Mouse (Mus musculus): ENCODE data around the gene Fut8. TPM values are rescaled to one million over a fixed set of nuclear protein-coding genes. Genes with fewer than 3 reads are reported as not detected.
"Not testable (repeated sequence)": the region's sequence is repeated elsewhere in the genome, so short reads cannot be mapped to it uniquely, and the experiment has no call there.

Fut8 gene
- total RNA-seq, 2 experiments from 2014 or later = 72.0 to 74.4 TPM

DNA sequence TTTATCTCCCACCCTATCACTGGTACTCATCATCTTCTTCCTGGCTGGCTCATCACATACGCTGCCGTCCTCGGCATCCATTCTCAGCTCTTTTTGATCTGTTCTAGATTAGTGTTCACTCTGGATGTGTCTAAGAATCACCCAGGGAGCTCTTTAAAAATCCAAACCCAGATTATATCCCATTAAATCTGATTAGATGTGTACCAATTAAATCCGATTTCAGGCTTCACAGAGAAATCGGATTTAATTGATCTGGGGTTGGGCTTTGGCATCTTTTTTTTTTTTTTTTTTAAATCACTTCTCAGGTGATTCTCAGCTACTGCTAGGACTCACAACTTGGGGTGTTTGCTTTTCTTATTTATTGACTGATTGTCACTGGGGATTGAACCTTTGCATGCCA is 17.3 kb upstream of the Fut8 start:
- DNase-seq (ENCODE audit: low spot score in 2 of 2) = no peak

DNA sequence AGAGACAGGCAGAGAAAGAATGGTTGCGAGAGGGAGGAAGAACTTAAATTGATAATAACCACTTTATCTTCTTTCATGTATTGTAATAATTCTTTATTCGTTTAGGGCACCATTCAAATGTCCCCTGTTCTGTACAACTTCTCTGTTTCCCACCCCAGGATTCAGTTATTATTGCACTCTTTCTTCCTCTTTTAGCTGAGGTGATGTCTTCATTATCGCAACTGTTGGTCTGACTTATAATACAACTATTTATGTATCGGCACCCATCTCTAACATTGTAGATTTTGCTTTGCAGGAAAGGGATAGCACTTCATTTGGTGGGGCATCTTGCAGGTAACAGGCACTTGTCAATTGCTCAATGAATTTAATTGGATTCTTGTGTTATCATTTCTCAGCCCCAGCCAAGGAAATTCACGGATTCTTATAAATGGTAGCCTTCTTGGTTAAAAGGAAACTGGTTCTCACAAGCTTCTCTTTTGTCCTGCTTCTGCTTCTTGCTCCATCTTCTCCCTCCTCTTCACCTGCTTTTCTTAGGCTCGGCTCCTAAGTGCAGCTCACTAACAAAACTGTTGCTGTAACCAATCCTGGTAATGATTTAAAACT is 15.6 kb upstream of the Fut8 start:
- DNase-seq (ENCODE audit: low spot score in 2 of 2) = no peak

DNA sequence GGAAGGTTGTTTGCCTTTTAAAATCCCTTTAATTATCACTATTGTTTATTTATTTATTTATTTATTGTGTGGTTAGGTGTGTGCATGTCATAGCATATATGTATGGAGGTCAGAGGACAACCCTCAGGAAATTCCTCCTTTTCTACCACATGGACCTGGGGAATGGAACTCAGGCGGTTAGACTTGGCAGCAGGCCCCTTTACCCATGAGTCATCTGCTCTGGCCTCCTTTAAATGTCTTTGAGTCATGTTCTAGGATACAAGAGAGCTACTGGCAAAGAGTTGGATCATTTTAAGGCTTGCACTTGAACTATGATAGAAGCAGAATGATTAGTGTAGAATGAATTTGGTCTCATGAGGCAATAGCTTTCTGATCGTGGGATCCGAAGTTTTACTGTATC is 14.3 kb upstream of the Fut8 start:
- DNase-seq (ENCODE audit: low spot score in 2 of 2) = no peak

DNA sequence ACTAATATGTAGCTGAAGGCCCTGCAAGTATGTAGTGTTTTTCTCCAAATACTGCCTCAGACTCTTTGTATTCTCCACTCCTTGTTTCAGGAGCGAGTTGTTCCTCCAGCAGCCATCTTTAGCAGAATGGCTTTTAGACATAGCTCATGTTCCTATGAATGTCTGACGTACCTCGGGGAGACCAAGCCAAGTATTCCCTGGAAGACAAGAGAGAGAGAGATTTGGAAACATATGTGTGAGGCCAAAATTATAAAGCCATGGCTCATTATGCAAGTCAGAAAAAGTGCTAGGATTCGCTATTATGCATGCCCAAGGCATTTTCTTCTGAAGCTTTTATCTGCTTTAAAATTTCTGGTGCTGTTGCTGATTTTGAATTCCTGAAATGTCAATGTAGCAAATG is 13.8 kb upstream of the Fut8 start:
- no peak for DNase-seq (ENCODE audit: low spot score in 2 of 2)

DNA sequence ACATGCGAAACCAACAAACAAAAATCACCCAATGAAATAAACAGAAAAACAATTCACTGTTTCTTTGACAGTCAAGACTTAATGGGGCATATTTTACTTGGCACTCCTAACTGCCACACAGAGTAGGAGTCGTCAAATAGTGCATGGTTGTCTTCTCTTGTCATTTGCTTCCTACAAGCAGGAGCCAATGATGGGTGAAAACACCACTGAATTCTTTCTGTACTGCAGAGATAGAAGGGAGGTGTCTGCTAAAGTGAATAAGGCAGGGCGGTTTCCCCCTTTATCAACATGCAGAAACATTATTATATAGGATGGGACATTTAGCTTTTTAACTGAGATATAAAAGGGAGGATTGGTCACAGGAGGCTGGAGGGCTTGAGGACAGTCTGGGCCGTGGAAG is 13.0 kb upstream of the Fut8 start:
- DNase-seq (ENCODE audit: low spot score in 2 of 2) = no peak

DNA sequence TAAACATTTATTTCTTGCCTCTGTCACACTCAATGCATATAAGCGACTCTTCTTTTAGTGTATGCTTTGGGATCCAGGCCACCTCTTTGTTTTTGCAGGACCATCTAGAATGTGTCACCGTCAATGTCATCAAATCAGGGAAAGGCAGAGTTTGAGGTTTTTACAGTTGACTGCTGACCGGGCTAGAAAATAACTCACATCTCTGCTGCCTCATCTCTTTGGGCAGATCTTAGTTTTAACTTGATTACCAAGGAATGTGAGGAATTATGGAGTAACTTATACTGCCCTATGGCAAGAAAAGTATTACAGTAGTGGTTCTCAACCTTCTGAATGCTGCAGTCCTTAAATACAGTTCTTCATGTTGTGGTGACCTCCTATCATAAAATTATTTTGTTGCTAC is 12.2 kb upstream of the Fut8 start:
- DNase-seq (ENCODE audit: low spot score in 2 of 2) = no peak

DNA sequence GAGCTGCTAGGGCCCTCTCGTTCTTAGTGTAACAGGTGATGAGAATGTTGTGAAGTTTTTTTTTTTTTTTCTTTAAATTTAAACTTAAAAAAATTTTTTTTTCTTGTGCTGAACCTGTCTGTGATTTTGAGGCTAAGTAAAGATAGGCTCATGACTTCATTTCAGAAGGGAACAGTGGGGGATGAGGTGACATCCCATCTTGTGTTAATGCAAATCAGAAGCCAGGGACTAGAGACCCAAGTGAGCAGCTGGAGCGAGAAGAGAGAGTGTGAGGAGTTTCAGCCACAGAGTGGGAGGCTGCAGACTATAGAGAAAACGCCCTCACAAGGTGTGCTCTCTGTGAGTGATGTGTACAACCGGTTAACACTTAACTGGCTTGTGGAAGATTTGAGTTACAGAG is 2.0 kb upstream of the Fut8 start:
- DNase-seq (ENCODE audit: low spot score in 2 of 2) = no peak

DNA sequence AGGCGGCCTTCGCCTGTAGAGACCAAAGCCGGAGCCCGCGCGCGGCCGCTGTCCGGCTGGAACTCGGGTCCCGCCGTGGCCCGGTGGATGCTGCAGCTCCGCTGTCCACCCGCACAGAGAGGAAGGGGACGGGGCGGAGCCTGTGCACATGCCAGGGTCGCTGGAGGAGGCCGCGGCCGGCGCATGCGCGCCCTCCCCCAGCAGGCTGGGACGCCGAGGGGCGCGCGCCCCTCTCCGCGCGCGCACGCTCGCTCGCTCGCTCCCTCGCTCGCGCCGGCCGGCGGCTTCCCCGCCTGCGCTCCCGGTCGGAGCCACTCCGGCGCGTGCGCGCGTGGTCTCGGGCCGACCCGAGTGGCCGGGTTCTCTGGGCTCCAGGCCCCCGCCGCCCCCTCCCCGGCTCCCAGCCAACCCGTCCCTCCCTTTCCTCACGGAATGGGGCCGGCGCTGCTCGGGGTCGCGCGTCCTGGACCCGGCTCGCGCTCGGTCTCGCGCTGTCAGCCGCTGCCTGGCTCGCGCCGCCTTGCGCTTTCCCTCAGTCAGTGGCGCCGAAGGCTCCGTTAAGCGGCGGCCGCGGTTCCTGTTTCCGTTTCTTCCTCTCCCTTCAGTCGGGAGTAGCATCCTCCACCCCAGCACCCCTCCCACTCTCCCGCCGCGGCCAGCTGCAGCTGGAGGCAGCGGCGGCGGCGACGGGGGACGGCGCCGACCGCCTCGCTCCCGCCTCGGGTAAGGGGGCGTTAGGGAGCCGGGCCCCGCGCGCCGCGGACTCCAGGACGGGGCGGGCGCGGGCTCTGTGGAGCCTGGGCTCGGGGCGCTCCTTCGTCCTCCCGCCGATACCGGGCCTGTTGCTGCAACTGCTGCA is 835 bp downstream of the Fut8 start:
- peak; percentile 87 to 94 for DNase-seq (ENCODE audit: low spot score in 2 of 2)

DNA sequence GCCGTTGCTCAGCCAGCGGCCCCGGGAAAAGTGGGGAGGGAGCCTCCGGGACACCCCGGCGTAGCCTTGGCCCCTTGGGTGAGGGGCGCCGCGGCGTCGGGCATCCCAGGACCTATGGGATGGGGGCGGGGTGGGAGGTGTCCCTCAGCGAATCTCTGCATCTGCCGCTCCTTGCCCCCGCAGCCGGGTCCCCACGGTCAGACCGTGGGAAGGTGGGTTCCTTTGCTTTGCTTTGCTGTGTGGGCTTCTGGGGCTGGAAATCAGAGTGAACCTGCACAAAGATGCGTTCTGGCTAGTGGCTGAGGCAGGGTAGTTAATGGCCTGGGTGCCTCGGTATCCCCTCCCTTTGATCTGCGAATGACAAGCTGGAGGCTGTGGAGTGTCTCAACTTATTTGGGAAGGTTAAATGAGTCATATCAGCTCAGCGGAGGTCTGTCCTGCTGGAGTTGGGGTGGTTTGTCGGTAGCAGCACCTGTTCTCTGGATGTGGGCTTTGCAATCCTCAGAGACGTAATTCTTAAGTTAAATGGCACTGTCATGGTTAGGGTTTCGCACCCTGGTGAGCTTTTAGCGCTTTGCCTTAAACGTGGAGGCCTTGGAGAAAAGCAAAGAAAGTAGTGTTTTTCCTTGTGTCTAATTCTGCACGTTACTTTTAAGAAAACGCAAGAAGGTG is 1.6 kb downstream of the Fut8 start:
- DNase-seq (ENCODE audit: low spot score in 2 of 2) = peak; percentile 25 to 44

DNA sequence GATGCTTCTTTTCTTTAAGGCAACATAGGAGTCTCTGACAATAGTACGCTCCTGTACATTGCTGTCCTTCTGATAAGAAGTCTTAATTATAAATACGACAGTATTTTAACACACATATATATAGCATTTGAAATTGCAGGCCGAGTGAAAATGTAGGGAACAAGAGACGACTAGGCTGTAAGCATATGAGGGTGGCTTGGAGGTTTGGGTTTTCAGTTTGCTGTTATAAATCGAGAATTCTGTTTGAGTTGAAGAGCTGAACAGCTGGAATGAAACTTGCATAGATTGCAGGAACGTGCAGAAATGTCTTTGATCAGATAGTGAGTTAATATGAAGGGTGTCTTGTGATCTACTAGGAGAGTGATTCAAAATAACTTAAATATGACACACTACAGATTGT is 2.4 kb downstream of the Fut8 start:
- no peak for DNase-seq (ENCODE audit: low spot score in 2 of 2)

DNA sequence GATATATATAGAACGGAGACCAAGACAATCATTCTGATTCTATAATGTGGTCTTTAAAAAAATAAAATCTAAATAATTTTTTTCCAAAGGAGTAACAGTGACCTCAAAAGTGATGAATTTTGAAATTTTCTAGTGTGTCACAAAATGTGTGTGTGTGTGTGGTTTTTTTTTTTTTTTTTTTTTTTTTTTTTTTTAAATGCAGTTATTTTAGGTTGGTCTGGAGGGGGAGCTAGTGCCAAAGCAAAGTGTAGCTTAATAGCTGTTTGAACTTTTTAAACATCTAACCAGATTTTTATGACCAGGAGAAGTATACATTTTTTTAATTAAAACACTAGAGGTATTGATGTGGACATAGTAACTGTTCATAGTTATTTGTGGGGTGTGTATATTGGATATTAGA is 2.9 kb downstream of the Fut8 start:
- DNase-seq (ENCODE audit: low spot score in 2 of 2) = no peak

DNA sequence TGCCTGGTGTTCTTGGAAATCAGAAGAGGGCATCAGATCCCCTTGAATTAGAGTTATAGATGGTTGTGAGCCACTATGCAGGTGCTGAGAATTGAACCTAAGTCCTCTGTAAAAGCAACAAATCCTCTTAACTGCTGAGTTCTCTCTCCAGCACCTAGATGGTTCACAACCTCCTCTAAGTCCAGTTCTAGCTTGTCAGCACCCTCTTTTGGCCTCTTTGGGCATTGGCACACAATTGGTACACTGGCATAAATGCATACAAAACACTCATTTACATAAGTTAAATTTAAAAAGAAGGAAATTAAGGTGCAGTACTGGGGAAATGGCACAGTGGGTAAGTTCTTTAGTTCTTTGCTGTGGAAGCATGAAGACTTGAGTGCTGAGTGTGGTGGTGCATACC is 24.7 kb downstream of the Fut8 start:
- no peak for DNase-seq (ENCODE audit: low spot score in 2 of 2)

DNA sequence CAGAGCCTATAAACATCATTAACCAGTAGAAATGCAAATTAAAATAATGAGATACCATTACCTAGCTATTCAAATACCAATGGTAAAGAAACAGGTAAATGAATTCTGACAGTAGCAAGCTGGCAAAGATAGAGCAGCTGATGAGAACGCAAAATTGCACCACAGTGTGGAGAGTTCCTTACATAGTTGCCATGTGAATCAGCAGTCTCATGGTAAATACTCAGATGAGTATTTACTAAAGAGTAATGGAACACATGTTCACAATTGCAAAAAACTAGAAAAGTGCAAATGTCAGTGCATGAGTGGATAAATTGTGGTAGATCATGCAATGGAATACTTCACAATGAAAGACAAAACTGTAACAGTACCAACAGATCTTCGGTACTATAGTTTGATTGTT is 25.9 kb downstream of the Fut8 start:
- no peak for DNase-seq (ENCODE audit: low spot score in 2 of 2)

DNA sequence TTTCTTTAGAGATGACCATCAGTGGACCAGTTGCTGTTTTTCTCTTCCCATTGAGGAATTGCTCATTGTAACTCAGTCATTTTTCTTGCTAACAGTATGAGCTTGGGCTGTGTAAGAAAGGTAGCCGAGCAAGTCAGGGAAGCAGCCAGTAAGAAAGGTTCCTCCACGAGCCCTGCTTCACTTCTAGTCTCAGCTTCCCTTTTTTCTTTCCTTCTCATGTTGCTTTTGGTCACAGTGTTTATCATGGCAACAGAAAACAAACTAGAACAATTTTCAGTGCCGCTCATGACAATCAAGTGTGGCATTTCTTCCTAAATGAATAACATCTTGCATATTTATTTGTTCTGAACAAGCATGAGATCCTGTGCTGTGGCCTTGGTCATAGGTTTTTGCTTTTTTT is 32.8 kb downstream of the Fut8 start:
- DNase-seq (ENCODE audit: low spot score in 2 of 2) = no peak

DNA sequence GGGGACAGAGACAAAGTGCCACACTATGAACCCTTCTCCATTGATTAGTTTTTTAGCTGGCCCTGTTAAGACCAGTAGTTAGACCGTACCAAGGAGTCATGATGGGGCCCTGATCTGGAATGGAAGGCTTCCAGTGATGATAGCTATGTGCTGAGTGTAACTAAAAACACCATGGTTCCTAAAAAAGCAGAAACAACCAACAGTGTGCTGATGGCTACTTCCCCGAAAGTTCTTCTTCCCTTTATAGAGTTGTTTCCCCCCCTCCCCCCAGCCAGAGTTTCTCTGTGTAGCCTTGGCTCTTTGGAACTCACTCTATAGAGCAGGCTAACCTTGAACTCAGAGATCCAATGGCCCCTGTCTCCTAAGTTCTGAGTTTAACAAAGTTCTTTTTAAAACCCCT is 50.6 kb downstream of the Fut8 start:
- no peak for DNase-seq (ENCODE audit: low spot score in 2 of 2)

DNA sequence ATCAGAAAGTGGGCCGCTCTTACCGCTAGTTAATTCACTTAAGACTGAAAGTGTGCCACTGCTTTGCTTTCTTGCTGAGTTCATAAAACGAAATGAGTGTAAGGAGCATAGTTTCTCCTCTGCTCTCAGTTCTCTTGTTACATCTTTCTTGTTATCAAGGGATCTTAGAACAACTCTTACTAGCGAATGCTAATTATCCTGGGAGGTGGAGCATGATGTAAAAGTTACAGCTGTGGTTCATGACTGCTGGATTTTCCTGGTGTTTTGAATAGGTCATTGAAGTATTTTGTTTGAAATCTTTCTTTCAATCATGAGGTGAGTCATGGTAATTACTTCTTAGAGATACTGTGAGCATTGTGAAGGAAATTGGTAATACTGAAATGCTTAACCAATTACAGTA is 53.1 kb downstream of the Fut8 start:
- no peak for DNase-seq (ENCODE audit: low spot score in 2 of 2)

DNA sequence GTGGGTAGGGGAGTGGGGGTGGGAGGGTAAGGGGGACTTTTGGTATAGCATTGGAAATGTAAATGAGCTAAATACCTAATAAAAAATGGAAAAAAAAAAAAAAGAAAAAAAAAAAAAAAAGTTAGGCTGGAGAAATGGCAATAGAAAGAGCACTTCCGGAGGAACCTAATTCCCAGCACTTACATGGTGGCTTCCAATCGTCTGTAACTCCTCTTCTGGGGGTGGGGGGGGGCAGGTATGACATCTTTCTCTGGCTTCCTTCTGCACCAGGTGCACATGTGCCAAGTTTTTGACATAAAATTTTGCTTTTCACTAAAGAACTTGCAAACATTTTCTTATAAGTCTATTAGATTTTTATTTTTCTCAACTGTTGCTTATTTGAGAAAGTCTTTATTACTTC is 53.9 kb downstream of the Fut8 start:
- DNase-seq (ENCODE audit: low spot score in 2 of 2) = not testable (repeated sequence)

DNA sequence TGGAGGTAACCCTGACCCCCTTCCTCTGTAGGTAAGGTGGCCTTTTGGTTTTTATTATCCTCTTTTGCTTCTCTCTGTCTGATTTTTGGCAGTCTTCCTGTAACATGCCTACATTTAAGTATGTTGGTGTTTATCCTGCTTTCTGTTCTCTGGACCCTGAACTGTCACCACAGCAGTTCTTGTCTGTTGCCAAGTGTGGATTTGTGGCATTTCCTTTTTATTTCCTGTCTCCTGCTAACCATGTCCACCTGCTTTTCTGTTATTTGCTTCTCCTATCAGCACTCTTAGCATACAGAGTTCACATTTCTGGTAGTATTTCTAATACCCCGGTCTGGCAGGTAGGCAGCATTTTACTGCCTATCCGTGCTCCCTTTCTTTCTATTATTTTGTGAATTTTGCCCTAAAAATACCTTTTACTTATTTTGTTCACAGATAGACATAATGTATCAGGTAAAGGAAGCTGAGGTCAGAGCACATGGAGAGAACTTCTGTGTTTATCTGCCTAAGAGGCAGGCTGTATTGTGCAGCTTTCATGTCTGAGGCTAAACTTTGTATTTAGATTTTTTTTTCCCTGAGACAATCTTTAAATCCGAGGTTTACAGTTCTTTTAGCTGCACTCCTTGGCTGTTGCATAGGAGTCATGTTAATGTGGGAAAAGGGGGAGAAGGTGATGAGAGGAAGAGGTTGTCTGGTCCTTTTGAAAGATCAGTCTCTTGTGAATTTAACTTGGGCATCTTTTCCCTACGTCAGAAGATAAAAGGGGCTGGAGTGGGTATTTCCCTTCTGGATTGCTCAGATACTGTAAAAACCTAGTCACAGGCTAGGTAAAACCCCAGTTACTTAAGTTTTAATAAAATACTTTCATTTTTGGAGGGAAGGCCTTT is 54.7 kb downstream of the Fut8 start:
- DNase-seq (ENCODE audit: low spot score in 2 of 2) = no peak

DNA sequence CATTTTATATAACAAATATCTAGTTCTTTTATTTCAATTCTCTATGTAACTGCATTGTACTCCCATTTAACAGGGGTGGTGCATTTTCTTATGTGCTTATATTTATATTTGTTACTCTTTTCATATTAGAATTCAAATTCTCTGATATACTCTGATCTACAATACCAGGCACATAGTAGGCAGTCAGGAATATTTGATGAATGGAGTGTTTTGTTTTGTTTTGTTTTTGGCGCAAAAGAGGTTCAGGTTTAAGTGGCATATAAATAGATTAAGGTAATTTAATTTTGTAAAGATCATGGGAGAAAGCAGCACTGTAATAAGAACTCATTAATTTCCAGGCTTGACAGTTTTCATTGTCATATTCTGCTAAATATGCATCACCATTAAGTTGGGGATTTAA is 58.2 kb downstream of the Fut8 start:
- DNase-seq (ENCODE audit: low spot score in 2 of 2) = no peak

DNA sequence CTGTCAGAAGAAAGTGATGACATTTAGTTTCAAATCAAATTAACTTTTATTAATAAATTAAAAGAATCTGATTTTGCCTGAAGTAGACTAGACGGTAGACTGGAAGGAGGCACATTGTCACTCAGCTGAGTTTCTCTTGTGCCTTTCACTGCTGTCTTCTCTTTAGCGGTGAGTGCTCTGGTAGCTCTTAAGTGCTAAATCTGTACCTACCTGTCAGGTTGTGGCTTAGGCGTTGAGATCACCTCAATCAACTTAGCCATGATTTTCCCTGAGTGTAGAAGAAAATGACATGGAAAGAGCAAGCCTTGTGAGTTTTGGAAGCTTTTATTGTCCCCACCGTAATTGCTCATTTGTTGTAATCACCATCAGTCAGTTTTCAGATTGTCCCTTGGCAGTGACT is 59.2 kb downstream of the Fut8 start:
- no peak for DNase-seq (ENCODE audit: low spot score in 2 of 2)

DNA sequence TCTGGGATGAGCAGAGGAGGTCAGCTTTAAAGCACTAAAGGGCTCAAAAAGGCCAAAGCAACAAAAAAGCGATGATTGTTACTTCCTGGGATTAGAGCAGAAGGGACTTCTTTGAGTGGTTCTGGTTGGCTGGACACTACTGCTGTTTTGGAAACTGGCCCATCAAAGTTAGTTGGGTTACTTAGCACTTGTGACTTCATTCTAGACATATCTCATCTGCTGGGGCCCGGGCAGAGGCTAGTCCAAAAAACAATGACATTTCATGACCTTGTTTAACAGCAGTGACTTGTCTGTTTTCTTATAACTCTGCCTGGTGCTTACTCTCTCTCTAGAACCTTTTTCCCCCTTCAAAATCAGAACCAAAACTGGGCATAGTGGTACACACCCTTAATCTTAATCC is 59.9 kb downstream of the Fut8 start:
- no peak for DNase-seq (ENCODE audit: low spot score in 2 of 2)

DNA sequence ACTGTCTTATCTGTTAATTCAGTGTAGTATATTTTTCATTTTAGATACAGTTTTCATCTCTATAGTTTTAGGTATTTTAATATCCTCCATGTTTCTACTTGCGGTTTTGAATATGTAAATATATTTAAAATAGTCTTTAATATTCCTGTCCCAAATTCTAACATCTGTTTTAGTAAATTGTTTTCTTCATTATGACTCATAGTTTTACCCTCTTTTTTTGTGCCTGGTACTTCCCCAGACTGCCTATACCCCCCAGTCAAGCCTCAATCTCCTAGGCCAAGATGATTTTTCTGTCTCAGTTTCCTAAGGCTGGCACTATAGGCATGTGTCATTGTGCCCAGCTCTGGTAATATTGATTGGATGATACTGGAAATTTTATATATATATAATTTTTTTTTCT is 64.1 kb downstream of the Fut8 start:
- DNase-seq (ENCODE audit: low spot score in 2 of 2) = no peak

Data from layer of hippocampus, adult 18-20 months (tissue).